Mouse (Mus musculus) limb, embryonic 14.5 days (tissue): ENCODE data around the gene Gpld1. TPM values are rescaled to one million over a fixed set of nuclear protein-coding genes. Genes with fewer than 3 reads are reported as not detected.

ENCODE experiments used
- ATAC-seq: fragments of 200-750 bp; cut with Nextera tagmentation; 2 replicates; pipeline ENCODE4 v1.8.0; 2017; ENCODE audit warnings: low read depth, moderate number of reproducible peaks, moderate TSS enrichment; ENCODE audit not compliant: low FRiP score
- DNase-seq: peaks from one replicate; pipeline ENCODE4 v3.0.0-alpha.2; 2015; ENCODE audit warnings: low spot score
- H3K27ac ChIP-seq: fragments of 300-500 bp; sonication (generic); replicated peaks from 2 replicates; pipeline ENCODE4 v1.5.1; 2014; ENCODE audit warnings: low read depth, mild to moderate bottlenecking, low read length, moderate library complexity, mixed read lengths
- H3K27me3 ChIP-seq: fragments of 300-500 bp; sonication (generic); 2 replicates; pipeline ENCODE4 v1.6.1; 2014; ENCODE audit warnings: low read length, mixed read lengths; ENCODE audit not compliant: control insufficient read depth, insufficient read depth
- H3K36me3 ChIP-seq: fragments of 300-500 bp; sonication (generic); 2 replicates; pipeline ENCODE4 v1.6.1; 2014; ENCODE audit warnings: mild to moderate bottlenecking, low read length, moderate library complexity, mixed read lengths; ENCODE audit not compliant: control insufficient read depth, insufficient read depth
- H3K4me1 ChIP-seq: fragments of 300-500 bp; sonication (generic); 2 replicates; pipeline ENCODE4 v1.6.1; 2014; ENCODE audit warnings: antibody characterized with exemption, low read length, mixed read lengths; ENCODE audit not compliant: control insufficient read depth, insufficient read depth
- H3K4me2 ChIP-seq: fragments of 300-500 bp; sonication (generic); replicated peaks from 2 replicates; pipeline ENCODE4 v1.6.1; 2014; ENCODE audit warnings: low read depth, mild to moderate bottlenecking, low read length, moderate library complexity; ENCODE audit not compliant: severe bottlenecking
- H3K4me3 ChIP-seq: fragments of 300-500 bp; sonication (generic); replicated peaks from 2 replicates; pipeline ENCODE4 v1.5.1; 2014; ENCODE audit warnings: low read length
- H3K9ac ChIP-seq: fragments of 300-500 bp; sonication (generic); 2 replicates; pipeline ENCODE4 v1.6.1; 2014; ENCODE audit warnings: mild to moderate bottlenecking, low read depth, low read length, moderate library complexity; ENCODE audit not compliant: severe bottlenecking
- H3K9me3 ChIP-seq: fragments of 300-500 bp; sonication (generic); 2 replicates; pipeline ENCODE4 v1.6.1; 2016; ENCODE audit warnings: low read length; ENCODE audit not compliant: control insufficient read depth
- POLR2A ChIP-seq: fragments of 200-500 bp; IDR thresholded peaks from 2 replicates; pipeline ENCODE4 v1.8.0; 2012; ENCODE audit warnings: inconsistent platforms, mild to moderate bottlenecking, moderate library complexity, borderline replicate concordance; ENCODE audit not compliant: insufficient read depth, insufficient read length; ENCODE audit errors: extremely low read depth
- WGBS: fragments of 180-500 bp; shearing (Covaris S2); extraction: QIAGEN DNeasy Blood & Tissue Kit; methylation state at CpG from one replicate; pipeline ENCODE4 v1.1.7; 2014; 5-methylcytosine and 5-hydroxymethylcytosine counted together
- polyA plus RNA-seq, 2 experiments: library from polyadenylated mRNA; depleted of rRNA in 1 of 2; stranded (reverse) in 1 of 2; unstranded in 1 of 2; fragments of >200 nt; fragmentation: Nextera tagmentation in 1 of 2; extraction: Ambion mirVana in 1 of 2; gene quantifications; 2 replicates each; pipeline versions ENCODE4 v1.2.1 to v1.2.3; 2012 to 2014

Gpld1 gene
- 2.1 and 2.4 TPM in 2 replicates for polyA plus RNA-seq (2012; rRNA removed)
- polyA plus RNA-seq (2014; fragmentation: Nextera tagmentation; extraction: Ambion mirVana) = 2.1 and 3.5 TPM in 2 replicates

GRCm38 (mm10) chr13:24942512-24943282, at the start of gene Gpld1:
Gene Gpld1, plus strand, starts transcription at chr13:24943152.
- no peak for TF ChIP-seq POLR2A
- DNase-seq (no peak), ATAC-seq (no peak)
- Histone ChIP-seq H3K27ac (no peak within 1 kb of the TSS), H3K4me3 (no peak within 1 kb of the TSS), H3K4me1 (peaks cover 5% of the 10 kb centered on the region), H3K9me3 (no peaks in the 10 kb centered on the region), H3K4me2 (no peak within 1 kb of the TSS), H3K27me3 (no peaks in the 10 kb centered on the region), H3K9ac (no peak within 1 kb of the TSS), H3K36me3 (no peaks in the 10 kb centered on the region)
- 67% methylated on average over 17 of the region's 17 CpGs for WGBS

- DNase-seq (no peak), ATAC-seq (no peak)
- Histone ChIP-seq H3K27ac (no peak overlapping the region), H3K4me1 (no peaks in the 10 kb centered on the region), H3K27me3 (no peaks in the 10 kb centered on the region), H3K9ac (no peak overlapping the region), H3K4me3 (no peak overlapping the region), H3K9me3 (no peaks in the 10 kb centered on the region), H3K4me2 (no peak overlapping the region), H3K36me3 (no peaks in the 10 kb centered on the region)
- WGBS = 70% methylated on average over 2 of the region's 2 CpGs
- no peak for TF ChIP-seq POLR2A
Measured at GRCm38 (mm10) chr13:24893880-24894279, 49.1 kb upstream of the Gpld1 start.

- Histone ChIP-seq H3K36me3 (no peaks in the 10 kb centered on the region), H3K27ac (no peak overlapping the region), H3K4me2 (no peak overlapping the region), H3K4me3 (no peak overlapping the region), H3K27me3 (no peaks in the 10 kb centered on the region), H3K9me3 (no peaks in the 10 kb centered on the region), H3K4me1 (no peaks in the 10 kb centered on the region), H3K9ac (no peak overlapping the region)
- 92% methylated on average over 2 of the region's 2 CpGs for WGBS
- DNase-seq (no peak), ATAC-seq (no peak)
- no peak for TF ChIP-seq POLR2A
Measured at GRCm38 (mm10) chr13:24901916-24902315, 41.0 kb upstream of the Gpld1 start.

- 73% methylated on average over 6 of the region's 6 CpGs for WGBS
- Histone ChIP-seq H3K9ac (no peak overlapping the region), H3K4me1 (no peaks in the 10 kb centered on the region), H3K4me3 (no peak overlapping the region), H3K27ac (no peak overlapping the region), H3K36me3 (no peaks in the 10 kb centered on the region), H3K4me2 (no peak overlapping the region), H3K27me3 (no peaks in the 10 kb centered on the region), H3K9me3 (no peaks in the 10 kb centered on the region)
- DNase-seq = no peak
- TF ChIP-seq POLR2A = no peak
- no peak for ATAC-seq
Measured at GRCm38 (mm10) chr13:24903412-24903811, 39.5 kb upstream of the Gpld1 start.

- WGBS = 91% methylated on average over 12 of the region's 12 CpGs
- ATAC-seq (no peak), DNase-seq (no peak)
- Histone ChIP-seq H3K27ac (no peak overlapping the region), H3K36me3 (no peaks in the 10 kb centered on the region), H3K4me1 (no peaks in the 10 kb centered on the region), H3K4me3 (no peak overlapping the region), H3K4me2 (no peak overlapping the region), H3K9ac (no peak overlapping the region), H3K27me3 (no peaks in the 10 kb centered on the region), H3K9me3 (no peaks in the 10 kb centered on the region)
- no peak for TF ChIP-seq POLR2A
Measured at GRCm38 (mm10) chr13:24905422-24905821, 37.5 kb upstream of the Gpld1 start.
